Mouse (Mus musculus) kidney, postnatal 0 days (tissue): ENCODE data around the gene Tunar. TPM values are rescaled to one million over a fixed set of nuclear protein-coding genes. Genes with fewer than 3 reads are reported as not detected.

ENCODE experiments used
- ATAC-seq: fragments of 200-750 bp; cut with Nextera tagmentation; replicated peaks from 2 replicates; pipeline ENCODE4 v1.8.0; 2017; ENCODE audit warnings: low read depth, moderate number of reproducible peaks, moderate TSS enrichment, moderate library complexity; ENCODE audit not compliant: low FRiP score
- DNase-seq: peaks from one replicate; pipeline ENCODE4 v3.0.0-alpha.2; 2016; ENCODE audit warnings: low spot score
- H3K27ac ChIP-seq: fragments of 300-500 bp; sonication (generic); 2 replicates; pipeline ENCODE4 v1.5.1; 2014; ENCODE audit warnings: mild to moderate bottlenecking
- H3K27me3 ChIP-seq: fragments of 300-500 bp; sonication (generic); 2 replicates; pipeline ENCODE4 v1.6.1; 2014; ENCODE audit warnings: low read length, mixed read lengths; ENCODE audit not compliant: insufficient read depth
- H3K36me3 ChIP-seq: fragments of 300-500 bp; sonication (generic); 2 replicates; pipeline ENCODE4 v1.6.1; 2014; ENCODE audit warnings: low read length, mixed read lengths; ENCODE audit not compliant: insufficient read depth
- H3K4me1 ChIP-seq: fragments of 300-500 bp; sonication (generic); replicated peaks from 2 replicates; pipeline ENCODE4 v1.6.1; 2014; ENCODE audit warnings: antibody characterized with exemption, low read length, mixed read lengths; ENCODE audit not compliant: insufficient read depth
- H3K4me2 ChIP-seq: fragments of 300-500 bp; sonication (generic); 2 replicates; pipeline ENCODE4 v1.6.1; 2014; ENCODE audit warnings: mild to moderate bottlenecking, low read length, moderate library complexity, mixed read lengths
- H3K4me3 ChIP-seq: fragments of 300-500 bp; sonication (generic); replicated peaks from 2 replicates; pipeline ENCODE4 v1.5.1; 2014; ENCODE audit warnings: low read depth, low read length
- H3K9ac ChIP-seq: fragments of 300-500 bp; sonication (generic); 2 replicates; pipeline ENCODE4 v1.6.1; 2014; ENCODE audit warnings: low read depth, low read length
- H3K9me3 ChIP-seq: fragments of 300-500 bp; sonication (generic); replicated peaks from 2 replicates; pipeline ENCODE4 v1.6.1; 2016; ENCODE audit warnings: low read length, inconsistent platforms, mixed read lengths
- CTCF ChIP-seq: IDR thresholded peaks from 2 replicates; pipeline ENCODE4 v1.5.1; 2016; ENCODE audit warnings: antibody characterized with exemption, low read depth, mild to moderate bottlenecking, moderate library complexity
- WGBS: fragments of 180-500 bp; shearing (Covaris S2); extraction: QIAGEN DNeasy Blood & Tissue Kit; methylation state at CpG from one replicate; pipeline ENCODE4 v1.1.7; 2014; 5-methylcytosine and 5-hydroxymethylcytosine counted together
- polyA plus RNA-seq: library from polyadenylated mRNA; unstranded; fragments of >200 nt; fragmentation: Nextera tagmentation; extraction: Ambion mirVana; gene quantifications from 2 replicates; pipeline ENCODE4 v1.2.1, GENCODE M21; 2015

The Tunar gene
- 0.11 and 0.12 TPM in 2 replicates for polyA plus RNA-seq

DNA sequence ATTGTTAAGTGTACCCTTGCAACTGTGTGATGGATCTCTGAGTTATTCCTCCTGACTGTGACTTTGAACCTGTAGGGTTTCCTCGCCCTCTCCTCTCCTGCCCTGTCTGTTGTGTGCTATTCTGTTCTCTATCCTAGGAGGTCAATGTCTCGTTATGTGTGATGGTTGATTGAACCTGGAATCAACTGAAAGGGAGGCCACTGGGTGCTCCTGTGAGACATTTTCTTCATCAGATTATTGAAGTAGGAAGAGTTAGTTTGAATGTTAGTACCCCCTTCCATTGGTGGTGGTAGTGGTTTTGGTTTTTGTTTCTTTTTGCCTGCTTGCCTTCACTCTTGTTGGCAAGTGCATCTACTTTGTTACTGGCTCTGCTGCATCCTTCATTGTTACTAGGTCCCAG lies at the start of gene Tunar:
TSS of gene Tunar (plus strand) at position 301 of the 400 bp plus-strand sequence.
- H3K4me2 ChIP-seq: no peak within 1 kb of the TSS
- DNase-seq: no peak
- TF ChIP-seq CTCF: no peak
- H3K9me3 ChIP-seq: no peaks in the 10 kb centered on the region
- no peak for ATAC-seq
- whole genome bisulfite sequencing: 91% methylated on average over 2 of the region's 2 CpGs
- H3K27me3 ChIP-seq: peaks cover 12% of the 10 kb centered on the region; the same call in 1 of the 2 replicates
- H3K9ac ChIP-seq: no peak within 1 kb of the TSS
- no peak within 1 kb of the TSS for H3K4me3 ChIP-seq
- H3K4me1 ChIP-seq: no peaks in the 10 kb centered on the region; the same call in 1 of the 2 replicates
- no peak within 1 kb of the TSS for H3K27ac ChIP-seq
- no peaks in the 10 kb centered on the region for H3K36me3 ChIP-seq

DNA sequence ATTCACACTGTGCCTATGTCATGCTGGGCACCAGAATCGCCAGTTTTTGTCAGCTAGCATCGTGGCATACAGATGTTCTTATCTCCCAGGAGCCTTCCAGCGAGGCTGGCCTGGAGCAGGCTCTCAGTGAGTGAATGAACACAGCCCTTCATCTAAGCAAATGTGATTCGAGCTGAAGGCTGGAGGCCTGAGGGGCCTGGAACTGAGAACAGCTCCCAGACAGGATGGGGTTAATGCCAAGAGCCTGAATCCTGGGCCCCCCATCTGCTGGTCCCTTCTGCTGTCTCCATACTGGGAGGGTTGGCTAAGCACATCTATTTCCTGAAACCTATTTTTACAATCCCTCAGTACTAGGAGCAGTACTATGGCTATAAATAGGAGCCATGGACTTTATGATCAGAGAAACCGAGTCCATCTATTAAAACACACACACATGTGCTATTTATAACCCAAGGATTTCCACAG lies 21.1 kb upstream of the Tunar start:
- Histone ChIP-seq H3K4me3 (no peak overlapping the region), H3K9ac (no peak overlapping the region), H3K27me3 (no peaks in the 10 kb centered on the region), H3K27ac (no peak overlapping the region), H3K9me3 (no peaks in the 10 kb centered on the region), H3K36me3 (no peaks in the 10 kb centered on the region), H3K4me1 (no peaks in the 10 kb centered on the region), H3K4me2 (no peak overlapping the region)
- WGBS: 65% methylated on average over 5 of the region's 5 CpGs
- DNase-seq (no peak), ATAC-seq (no peak)
- TF ChIP-seq CTCF: no peak

- Histone ChIP-seq H3K4me2 (no peak overlapping the region), H3K27ac (no peak overlapping the region), H3K36me3 (no peaks in the 10 kb centered on the region), H3K4me1 (no peaks in the 10 kb centered on the region), H3K4me3 (no peak overlapping the region), H3K9me3 (no peaks in the 10 kb centered on the region), H3K9ac (no peak overlapping the region), H3K27me3 (no peaks in the 10 kb centered on the region)
- no peak for TF ChIP-seq CTCF
- no peak for ATAC-seq
- DNase-seq: no peak
- 92% methylated on average over 1 of the region's 1 CpGs for WGBS
These were observed 19.3 kb upstream of the Tunar start for GRCm38 (mm10) chr12:105314328-105314727.

DNA sequence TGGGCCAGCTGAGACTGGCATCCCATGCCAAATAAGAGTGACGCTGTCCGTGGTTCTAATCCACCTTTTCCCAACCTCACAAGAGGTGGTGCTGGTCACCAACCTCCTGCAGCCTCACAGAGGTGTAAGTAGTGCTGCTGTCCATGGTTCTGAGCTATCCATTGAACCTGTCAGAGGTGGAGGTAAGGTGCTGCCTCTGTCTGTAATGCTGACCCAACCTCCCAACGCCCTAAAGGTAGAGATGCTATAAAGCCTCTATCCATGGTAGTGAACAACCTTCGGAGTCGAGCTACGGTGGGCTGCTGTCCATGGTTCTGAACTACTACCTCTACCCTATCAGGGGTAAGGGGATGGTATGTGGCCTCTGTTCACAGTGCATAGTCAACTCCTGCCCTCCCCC lies 11.5 kb upstream of the Tunar start:
- Histone ChIP-seq H3K4me2 (no peak overlapping the region), H3K9ac (no peak overlapping the region), H3K4me3 (no peak overlapping the region), H3K4me1 (no peaks in the 10 kb centered on the region), H3K9me3 (no peaks in the 10 kb centered on the region), H3K27ac (no peak overlapping the region), H3K36me3 (no peaks in the 10 kb centered on the region), H3K27me3 (no peaks in the 10 kb centered on the region)
- TF ChIP-seq CTCF: no peak
- ATAC-seq: peak; percentile 85
- whole genome bisulfite sequencing: 24% methylated on average over 6 of the region's 6 CpGs
- peak; percentile 82 for DNase-seq

DNA sequence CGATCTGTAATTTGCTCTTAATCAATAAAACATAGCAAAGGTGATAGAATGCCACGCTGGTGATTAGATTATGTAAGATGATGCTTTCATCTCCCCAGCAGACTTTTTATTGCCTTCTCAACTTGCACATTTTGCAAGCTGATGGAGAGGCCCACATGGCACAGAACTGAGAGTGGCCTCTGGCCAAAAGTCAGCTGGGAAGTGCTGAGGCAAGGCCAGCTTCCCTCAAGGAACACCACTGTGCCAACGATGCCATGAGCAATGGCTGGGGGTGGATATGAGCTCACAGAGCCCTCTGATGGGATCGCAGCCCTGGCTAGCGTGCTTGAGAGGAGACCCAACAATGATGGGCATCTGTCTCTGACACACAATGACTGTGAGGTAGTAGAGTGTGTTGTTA lies 6.6 kb upstream of the Tunar start:
- no peaks in the 10 kb centered on the region for H3K27me3 ChIP-seq
- no peaks in the 10 kb centered on the region for H3K36me3 ChIP-seq
- ATAC-seq: no peak
- no peak overlapping the region for H3K27ac ChIP-seq
- DNase-seq: no peak
- 64% methylated on average over 5 of the region's 5 CpGs for WGBS
- no peaks in the 10 kb centered on the region for H3K4me1 ChIP-seq
- no peak overlapping the region for H3K9ac ChIP-seq
- TF ChIP-seq CTCF: no peak
- no peaks in the 10 kb centered on the region for H3K9me3 ChIP-seq
- H3K4me2 ChIP-seq: no peak overlapping the region
- no peak overlapping the region for H3K4me3 ChIP-seq

DNA sequence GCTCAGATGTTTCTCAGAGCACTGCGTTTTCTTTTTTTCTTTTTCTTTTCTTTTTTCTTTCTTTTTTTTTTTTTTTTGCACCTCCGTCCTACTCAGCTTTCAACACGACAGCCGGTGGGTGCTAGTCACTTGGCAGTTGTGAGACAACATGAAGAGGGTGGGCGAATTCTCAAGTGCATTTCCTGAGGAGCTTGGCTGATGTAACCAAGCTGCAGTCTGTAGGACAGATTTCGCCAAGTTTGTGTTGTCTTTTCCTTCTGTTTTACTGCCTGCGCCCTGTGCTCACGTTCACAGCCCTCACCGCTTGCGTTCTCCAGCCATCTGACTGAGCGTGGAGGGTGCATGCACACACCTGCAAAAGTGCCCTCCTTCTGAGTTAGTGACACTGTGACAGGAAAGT lies 5.3 kb upstream of the Tunar start:
- H3K36me3 ChIP-seq: no peaks in the 10 kb centered on the region
- H3K27ac ChIP-seq: no peak overlapping the region
- TF ChIP-seq CTCF: no peak
- DNase-seq (no peak), ATAC-seq (no peak)
- no peak overlapping the region for H3K4me3 ChIP-seq
- H3K9ac ChIP-seq: no peak overlapping the region
- H3K4me2 ChIP-seq: no peak overlapping the region
- WGBS: 24% methylated on average over 11 of the region's 11 CpGs
- H3K27me3 ChIP-seq: no peaks in the 10 kb centered on the region
- no peaks in the 10 kb centered on the region for H3K4me1 ChIP-seq
- H3K9me3 ChIP-seq: no peaks in the 10 kb centered on the region

DNA sequence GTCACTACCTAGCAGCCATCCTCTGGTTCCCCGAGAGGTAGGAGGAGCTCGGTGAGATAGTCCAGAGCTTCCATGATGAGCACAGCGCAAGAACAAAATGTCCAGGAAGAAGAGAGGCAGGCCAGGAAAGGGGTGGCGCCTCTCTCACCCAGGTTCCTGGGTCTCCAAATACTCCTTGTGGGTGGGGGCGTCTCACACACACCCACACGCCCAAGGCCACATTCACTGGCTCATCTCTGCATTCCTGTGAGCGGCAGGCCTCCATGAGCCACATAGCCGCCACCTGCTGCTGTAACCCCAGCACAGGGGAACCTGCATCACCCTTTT lies 2.4 kb downstream of the Tunar start:
- H3K27me3 ChIP-seq: peaks cover 12% of the 10 kb centered on the region; the same call in 1 of the 2 replicates
- H3K27ac ChIP-seq: no peak overlapping the region
- H3K36me3 ChIP-seq: no peaks in the 10 kb centered on the region
- H3K9ac ChIP-seq: no peak overlapping the region
- ATAC-seq: no peak
- H3K9me3 ChIP-seq: no peaks in the 10 kb centered on the region
- DNase-seq: no peak
- no peaks in the 10 kb centered on the region; the same call in 1 of the 2 replicates for H3K4me1 ChIP-seq
- no peak for TF ChIP-seq CTCF
- H3K4me2 ChIP-seq: peak overlapping the region; percentile 95
- 12% methylated on average over 8 of the region's 8 CpGs for WGBS
- H3K4me3 ChIP-seq: peak overlapping the region; percentile 47
